Mouse (Mus musculus) mammary gland, adult 2 months (tissue): ENCODE results near the gene Aspg. TPM values are rescaled to one million over a fixed set of nuclear protein-coding genes. Genes with fewer than 3 reads are reported as not detected.

Source experiments
- polyA plus RNA-seq: library from polyadenylated mRNA; depleted of rRNA; stranded (reverse); fragments of >200 nt; gene quantifications from 2 replicates; pipeline ENCODE4 v1.2.3, GENCODE M21; 2012; ENCODE audit warnings: low replicate concordance; rRNA removed

Gene Aspg
- 45.6 and 59.7 TPM in 2 replicates for polyA plus RNA-seq

DNA sequence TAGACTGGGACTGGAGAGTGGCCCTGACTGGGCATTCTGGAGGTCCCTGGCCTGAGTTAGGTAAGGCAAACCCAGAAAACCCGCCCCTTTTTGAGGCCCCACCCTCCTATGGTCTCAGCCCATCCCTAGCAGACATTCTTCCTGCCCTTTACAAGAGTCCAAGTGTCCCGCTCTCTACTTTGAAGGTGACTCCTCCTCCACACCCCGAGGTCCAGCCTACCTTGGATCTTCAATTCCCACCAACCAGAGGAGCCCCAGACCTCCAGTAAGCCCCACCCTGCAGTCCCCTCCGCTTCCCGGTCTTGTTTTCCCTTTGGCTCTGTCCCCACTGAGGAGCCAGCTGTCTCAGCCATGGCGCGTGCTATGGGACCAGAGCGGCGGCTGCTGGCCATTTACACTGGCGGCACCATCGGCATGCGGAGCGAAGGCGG, at the start of gene Aspg:
Gene Aspg (plus strand): TSS at position 139 of the 431 bp plus-strand sequence.

GRCm38 (mm10) chr12:112145875-112146651, 39.6 kb downstream of the Aspg start, which contains the start of gene Kif26a:
TSS of gene Kif26a (plus strand) at chr12:112146208.

Other genes with a start within 250 kb of the Aspg start
- gene Ppp1r13b, start 198.6 kb upstream of the Aspg start, polyA plus RNA-seq = 14.4 and 15.0 TPM in 2 replicates
- 18.4 and 53.3 TPM in 2 replicates for gene Atp5mpl, start 139.7 kb upstream of the Aspg start, polyA plus RNA-seq
- gene Tdrd9, start 135.1 kb upstream of the Aspg start, polyA plus RNA-seq = 0.13 TPM in 1 of 2 replicates, not detected in the other
- not detected in 2 replicates for gene Rd3l, start 125.4 kb upstream of the Aspg start, polyA plus RNA-seq
- 8.4 and 16.5 TPM in 2 replicates for gene Kif26a, start 39.5 kb downstream of the Aspg start, polyA plus RNA-seq